Mouse (Mus musculus) liver, embryonic 14.5 days (tissue): ENCODE data around the gene Coa3. TPM values are rescaled to one million over a fixed set of nuclear protein-coding genes. Genes with fewer than 3 reads are reported as not detected.

Experiments
- ATAC-seq: fragments of 200-750 bp; cut with Nextera tagmentation; 2 replicates; pipeline ENCODE4 v1.8.0; 2017; ENCODE audit warnings: moderate number of reproducible peaks, mild to moderate bottlenecking, moderate library complexity; ENCODE audit not compliant: insufficient read depth
- DNase-seq, 3 experiments: peaks; one replicate each; pipeline ENCODE4 v3.0.0-alpha.2; 2012 to 2013; ENCODE audit warnings: low read depth in 3 of 3, low spot score in 3 of 3
- H3K27ac ChIP-seq: fragments of 300-500 bp; sonication (generic); 2 replicates; pipeline ENCODE4 v1.5.1; 2014; ENCODE audit warnings: moderate library complexity, mild to moderate bottlenecking, control low read depth, inconsistent platforms
- H3K27me3 ChIP-seq: fragments of 300-500 bp; sonication (generic); 2 replicates; pipeline ENCODE4 v1.6.1; 2014; ENCODE audit warnings: mild to moderate bottlenecking, low read length, moderate library complexity; ENCODE audit not compliant: control insufficient read depth, insufficient read depth
- H3K36me3 ChIP-seq: fragments of 300-500 bp; sonication (generic); replicated peaks from 2 replicates; pipeline ENCODE4 v1.6.1; 2014; ENCODE audit warnings: low read depth; ENCODE audit not compliant: control insufficient read depth, insufficient read depth
- H3K4me1 ChIP-seq, 2 experiments: fragments of 200-500 bp in 1 of 2; fragments of 300-500 bp in 1 of 2; sonication (generic) in 1 of 2; replicated peaks; 2 replicates each; pipeline ENCODE4 v1.6.1; 2012 to 2014; ENCODE audit warnings: antibody characterized with exemption in 1 of 2, inconsistent platforms in 1 of 2, low read length in 1 of 2; ENCODE audit not compliant: control insufficient read depth in 2 of 2, insufficient read depth in 2 of 2
- H3K4me2 ChIP-seq: fragments of 300-500 bp; sonication (generic); 2 replicates; pipeline ENCODE4 v1.6.1; 2014; ENCODE audit warnings: low read depth, mild to moderate bottlenecking, control low read depth, moderate library complexity
- H3K4me3 ChIP-seq, 2 experiments: fragments of 200-500 bp in 1 of 2; fragments of 300-500 bp in 1 of 2; sonication (generic) in 1 of 2; 2 replicates each; pipeline ENCODE4 v1.5.1; 2012 to 2014; ENCODE audit warnings: low read depth in 2 of 2, low read length in 2 of 2, mild to moderate bottlenecking in 2 of 2, control low read depth in 1 of 2, inconsistent platforms in 1 of 2, moderate library complexity in 1 of 2; ENCODE audit not compliant: insufficient read depth in 1 of 2
- H3K9ac ChIP-seq: fragments of 300-500 bp; sonication (generic); replicated peaks from 2 replicates; pipeline ENCODE4 v1.6.1; 2014; ENCODE audit warnings: mild to moderate bottlenecking, control low read depth, moderate library complexity
- H3K9me3 ChIP-seq: fragments of 300-500 bp; sonication (generic); 2 replicates; pipeline ENCODE4 v1.6.1; 2016; ENCODE audit warnings: low read length, mixed read lengths; ENCODE audit not compliant: control insufficient read depth
- CTCF ChIP-seq: IDR thresholded peaks from 2 replicates; pipeline ENCODE4 v1.5.1; 2016; ENCODE audit warnings: antibody characterized with exemption, low read depth, control low read depth
- EP300 ChIP-seq: IDR thresholded peaks from 2 replicates; pipeline ENCODE4 v1.6.1; 2016; ENCODE audit warnings: antibody characterized with exemption, low read depth
- WGBS: fragments of 180-500 bp; shearing (Covaris S2); extraction: QIAGEN DNeasy Blood & Tissue Kit; methylation state at CpG from one replicate; pipeline ENCODE4 v1.1.7; 2014; ENCODE audit not compliant: insufficient replicate concordance; 5-methylcytosine and 5-hydroxymethylcytosine counted together
- polyA plus RNA-seq, 2 experiments: library from polyadenylated mRNA; depleted of rRNA in 1 of 2; stranded (reverse) in 1 of 2; unstranded in 1 of 2; fragments of >200 nt; fragmentation: Nextera tagmentation in 1 of 2; extraction: Ambion mirVana in 1 of 2; gene quantifications; 2 replicates each; pipeline versions ENCODE4 v1.2.1 to v1.2.3; 2012 to 2014

Gene Coa3
- polyA plus RNA-seq, 2 experiments = 58.7 to 109 TPM

- TF ChIP-seq CTCF = no peak
- no peak for TF ChIP-seq EP300
- Histone ChIP-seq H3K27me3 (no peaks in the 10 kb centered on the region; the same call in 1 of the 2 replicates), H3K4me1 (peaks cover 2 to 10% of the 10 kb centered on the region in 2 experiments), H3K9ac (no peak overlapping the region), H3K36me3 (peaks cover 7% of the 10 kb centered on the region), H3K9me3 (no peaks in the 10 kb centered on the region), H3K4me3 (no peak overlapping the region), H3K4me2 (no peak overlapping the region), H3K27ac (no peak overlapping the region)
- WGBS = 59% methylated on average over 5 of the region's 5 CpGs
- DNase-seq (no peak), ATAC-seq (no peak)
Measured at GRCm38 (mm10) chr11:101282896-101283295, 4.0 kb upstream of the Coa3 start.

GRCm38 (mm10) chr11:101280837-101281236, 1.9 kb upstream of the Coa3 start:
- Histone ChIP-seq H3K27ac (no peak overlapping the region), H3K9me3 (no peaks in the 10 kb centered on the region), H3K4me2 (no peak overlapping the region), H3K4me3 (no peak overlapping the region), H3K27me3 (no peaks in the 10 kb centered on the region; the same call in 1 of the 2 replicates), H3K36me3 (no peaks in the 10 kb centered on the region; the same call in 1 of the 2 replicates), H3K4me1 (peaks cover 10 to 19% of the 10 kb centered on the region in 2 experiments), H3K9ac (no peak overlapping the region)
- TF ChIP-seq EP300 = no peak
- no peak for TF ChIP-seq CTCF
- 46% methylated on average over 7 of the region's 7 CpGs for WGBS
- ATAC-seq (no peak), DNase-seq (no peak)

GRCm38 (mm10) chr11:101279193-101279569, 267 bp upstream of the Coa3 start:
- TF ChIP-seq EP300 (no peak), CTCF (no peak)
- ATAC-seq (peak; percentile 50; the same call in 1 of the 2 replicates), DNase-seq (no peak)
- no peak overlapping the region for H3K27ac ChIP-seq
- 61% methylated on average over 14 of the region's 14 CpGs for WGBS
- peak overlapping the region; percentile 82 for H3K9ac ChIP-seq
- H3K36me3 ChIP-seq = no peaks in the 10 kb centered on the region; the same call in 1 of the 2 replicates
- H3K27me3 ChIP-seq = no peaks in the 10 kb centered on the region; the same call in 1 of the 2 replicates
- no peaks in the 10 kb centered on the region for H3K9me3 ChIP-seq
- H3K4me2 ChIP-seq = peak overlapping the region; percentile 93
- peaks cover 10 to 19% of the 10 kb centered on the region in 2 experiments for H3K4me1 ChIP-seq
- H3K4me3 ChIP-seq = peak overlapping the region; percentile 87 to 96

- H3K36me3 ChIP-seq = no peaks in the 10 kb centered on the region; the same call in 1 of the 2 replicates
- DNase-seq (no peak), ATAC-seq (peak; percentile 16; the same call in 1 of the 2 replicates)
- peak overlapping the region; percentile 87 to 96 for H3K4me3 ChIP-seq
- H3K9me3 ChIP-seq = no peaks in the 10 kb centered on the region
- no peak for TF ChIP-seq CTCF
- TF ChIP-seq EP300 = no peak
- H3K27me3 ChIP-seq = no peaks in the 10 kb centered on the region; the same call in 1 of the 2 replicates
- peak overlapping the region; percentile 82 for H3K9ac ChIP-seq
- peak overlapping the region; percentile 93 for H3K4me2 ChIP-seq
- H3K27ac ChIP-seq = peak overlapping the region; percentile 68
- WGBS = 40% methylated on average over 12 of the region's 12 CpGs
- H3K4me1 ChIP-seq = peaks cover 10 to 19% of the 10 kb centered on the region in 2 experiments
Measured at GRCm38 (mm10) chr11:101277381-101278222, 1.3 kb downstream of the Coa3 start.
